In genomic region chr17:85801734-85802133, GRCm38 (mm10) we compare ENCODE assay signal across 36 mouse cellular contexts.
DNase-seq lines count a peak whose midpoint lies in the region; ATAC-seq and TF ChIP-seq lines count a peak whose summit lies in the region.
"Had no signal": no experiment of that assay in that cellular context is flagged by ENCODE, and none has a peak within 500 bp of the region (broad histone marks: within the 10 kb centered on the region; RNA-seq: fewer than 3 reads in every experiment).

No protein-coding gene starts in this region.

- peaks cover 27% of the 10 kb centered on the region for H3K4me1 ChIP-seq in kidney, embryonic 15.5 days
- H3K4me1 ChIP-seq in embryonic facial prominence, embryonic 13.5 days: peaks cover 55% of the 10 kb centered on the region
- peaks cover 46% of the 10 kb centered on the region for H3K4me1 ChIP-seq in limb, embryonic 12.5 days (replicated peaks)
- peaks cover 6% of the 10 kb centered on the region; the same call in 1 of the 2 replicates for H3K4me1 ChIP-seq in stomach, embryonic 16.5 days (ENCODE audit: control insufficient read depth, insufficient read depth, low read length)
- peaks cover 4% of the 10 kb centered on the region for H3K4me1 ChIP-seq in lung, adult 2 months (ENCODE audit: control insufficient read depth, insufficient read depth, low read length)

- 78% methylated on average over 8 of the region's 8 CpGs for WGBS in kidney, embryonic 15.5 days
- 69% methylated on average over 8 of the region's 8 CpGs for WGBS in embryonic facial prominence, embryonic 13.5 days
- 78% methylated on average over 8 of the region's 8 CpGs for WGBS in limb, embryonic 12.5 days
- WGBS in stomach, embryonic 16.5 days: 78% methylated on average over 8 of the region's 8 CpGs
- 84% methylated on average over 8 of the region's 8 CpGs for WGBS in lung, adult 2 months

- H3K4me2 ChIP-seq in kidney, embryonic 15.5 days: peak overlapping the region; percentile 74; the same call in 1 of the 2 replicates
- peak overlapping the region; percentile 83 for H3K4me2 ChIP-seq in embryonic facial prominence, embryonic 13.5 days
- H3K4me2 ChIP-seq in limb, embryonic 12.5 days: no peak overlapping the region; the same call in 1 of the 2 replicates
- H3K4me2 ChIP-seq in stomach, embryonic 16.5 days (ENCODE audit: low read depth, low read length): peak overlapping the region; percentile 80; the same call in 1 of the 2 replicates
- H3K4me2 ChIP-seq: heart, embryonic 13.5 days; hindbrain, embryonic 15.5 days; lung, embryonic 14.5 days; neural tube, embryonic 12.5 days had no signal

- no peak overlapping the region for H3K9ac ChIP-seq in kidney, embryonic 15.5 days
- H3K9ac ChIP-seq in embryonic facial prominence, embryonic 13.5 days: 0 out of 2 replicates have a peak overlapping the region, but pooled peaks have one; percentile 83
- H3K9ac ChIP-seq in limb, embryonic 12.5 days (replicated peaks): no peak overlapping the region
- H3K9ac ChIP-seq in stomach, embryonic 16.5 days (ENCODE audit: low read length): no peak overlapping the region
- H3K9ac ChIP-seq: heart, embryonic 13.5 days; hindbrain, embryonic 15.5 days; liver, embryonic 14.5 days; lung, embryonic 14.5 days; neural tube, embryonic 12.5 days; stomach, embryonic 15.5 days had no signal

- no peak for TF ChIP-seq CTCF in lung, adult 2 months (IDR thresholded peaks at IDR 0.05; ENCODE audit: insufficient read depth, low read length)

- H3K36me3 ChIP-seq in kidney, embryonic 15.5 days: no peaks in the 10 kb centered on the region
- no peaks in the 10 kb centered on the region for H3K36me3 ChIP-seq in embryonic facial prominence, embryonic 13.5 days
- H3K36me3 ChIP-seq in limb, embryonic 12.5 days: no peaks in the 10 kb centered on the region
- H3K36me3 ChIP-seq in stomach, embryonic 16.5 days (ENCODE audit: control insufficient read depth, insufficient read depth, low read length): no peaks in the 10 kb centered on the region
- H3K36me3 ChIP-seq: heart, embryonic 13.5 days; hindbrain, embryonic 10.5 days; hindbrain, embryonic 15.5 days; midbrain, embryonic 10.5 days; neural tube, embryonic 12.5 days; stomach, embryonic 15.5 days had no signal

- H3K9me3 ChIP-seq in kidney, embryonic 15.5 days (replicated peaks): no peaks in the 10 kb centered on the region
- H3K9me3 ChIP-seq in embryonic facial prominence, embryonic 13.5 days: no peaks in the 10 kb centered on the region
- no peaks in the 10 kb centered on the region for H3K9me3 ChIP-seq in limb, embryonic 12.5 days
- H3K9me3 ChIP-seq in stomach, embryonic 16.5 days (replicated peaks; ENCODE audit: control insufficient read depth, low read length): no peaks in the 10 kb centered on the region
- H3K9me3 ChIP-seq: heart, embryonic 13.5 days; hindbrain, embryonic 10.5 days; hindbrain, embryonic 15.5 days; midbrain, embryonic 10.5 days; neural tube, embryonic 12.5 days; stomach, embryonic 15.5 days had no signal

- no peak for ATAC-seq in kidney, embryonic 15.5 days (replicated peaks; ENCODE audit: low FRiP score)
- no peak for ATAC-seq in embryonic facial prominence, embryonic 13.5 days (ENCODE audit: insufficient number of reproducible peaks, insufficient read depth, low FRiP score, low TSS enrichment, low read depth)
- no peak for ATAC-seq in limb, embryonic 12.5 days (ENCODE audit: insufficient number of reproducible peaks, insufficient read depth, low FRiP score, low TSS enrichment, low read depth)
- no peak for ATAC-seq in stomach, embryonic 16.5 days (ENCODE audit: insufficient read depth, low FRiP score)
- ATAC-seq: activated CD4-positive, CD25-positive, alpha-beta regulatory T cell, adult 4 months; forebrain, embryonic 14.5 days; inflammation-experienced regulatory T-cells, adult 6 months had no signal

- no peak overlapping the region for H3K4me3 ChIP-seq in kidney, embryonic 15.5 days (replicated peaks)
- H3K4me3 ChIP-seq in embryonic facial prominence, embryonic 13.5 days: peak overlapping the region; percentile 56; the same call in 1 of the 2 replicates
- no peak overlapping the region for H3K4me3 ChIP-seq in limb, embryonic 12.5 days (replicated peaks)
- H3K4me3 ChIP-seq in stomach, embryonic 16.5 days (replicated peaks; ENCODE audit: low read length): no peak overlapping the region
- H3K4me3 ChIP-seq in lung, adult 2 months (replicated peaks; ENCODE audit: extremely low read depth, low read depth, low read length): no peak overlapping the region
- H3K4me3 ChIP-seq: heart, adult 2 months; heart, embryonic 13.5 days; hindbrain, embryonic 15.5 days; left cerebral cortex, adult 2 months; myocyte; neural tube, embryonic 12.5 days; stomach, embryonic 15.5 days had no signal

- no peak for TF ChIP-seq POLR2A in lung, adult 2 months (IDR thresholded peaks at IDR 0.05; ENCODE audit: borderline replicate concordance, extremely low read depth, low read depth, low read length)

- peaks cover 84% of the 10 kb centered on the region for H3K27me3 ChIP-seq in kidney, embryonic 15.5 days
- peaks cover 57% of the 10 kb centered on the region for H3K27me3 ChIP-seq in embryonic facial prominence, embryonic 13.5 days
- peaks cover 64% of the 10 kb centered on the region for H3K27me3 ChIP-seq in limb, embryonic 12.5 days
- peaks cover 39% of the 10 kb centered on the region for H3K27me3 ChIP-seq in stomach, embryonic 16.5 days (ENCODE audit: control insufficient read depth, insufficient read depth, low read length)

- DNase-seq in kidney, postnatal 14 days: no peak
- no peak for DNase-seq in lung, adult 2 months
- no peak for DNase-seq in spleen, adult 18-20 months
- DNase-seq in c-Kit-positive CD71-positive TER-119-positive erythroid progenitor cells, embryonic 14.5 days (ENCODE audit: low spot score): no peak
- DNase-seq: adrenal gland, adult 8-10 months; cerebellum, adult 11 months; cerebellum, adult 9-11 months; embryo, embryonic 11 days; gastrocnemius, postnatal 25 days; heart, adult 2 months; heart, postnatal 14 days; kidney, adult 11 months; kidney, postnatal 10 days; liver; lung, embryonic 14.5 days; lung, postnatal 14 days; right cerebral cortex, adult 18-20 months; right cerebral cortex, postnatal 4 days; thymus, adult 18-20 months; thymus, postnatal 25 days had no signal

- no peak overlapping the region for H3K27ac ChIP-seq in kidney, embryonic 15.5 days
- peak overlapping the region; percentile 89 for H3K27ac ChIP-seq in embryonic facial prominence, embryonic 13.5 days
- H3K27ac ChIP-seq in limb, embryonic 12.5 days: peak overlapping the region; percentile 85; the same call in 1 of the 2 replicates
- peak overlapping the region; percentile 34; the same call in 1 of the 2 replicates for H3K27ac ChIP-seq in stomach, embryonic 16.5 days (ENCODE audit: low read length)
- H3K27ac ChIP-seq: heart, adult 2 months; heart, embryonic 13.5 days; hindbrain, embryonic 15.5 days; left cerebral cortex, adult 2 months; liver, embryonic 14.5 days; midbrain, embryonic 10.5 days; neural tube, embryonic 12.5 days had no signal
